Mouse (Mus musculus): ENCODE measurements at regions not wholly inside any gene's neighbourhood (a gene's known extent, or its start where the extent isn't known, plus 50 kb on each side); places are given as distances from the start of the nearest gene placed in this dataset.

- no peak for DNase-seq (ENCODE audit: low read depth in 2 of 2, low spot score in 2 of 2)
These were observed 596.2 kb downstream of the Gm19410 start for GRCm38 (mm10) chr8:36361818-36362217.

- DNase-seq (ENCODE audit: low read depth in 2 of 2, low spot score in 2 of 2) = no peak
These were observed 597.7 kb downstream of the Gm19410 start for GRCm38 (mm10) chr8:36363291-36363690.

DNA sequence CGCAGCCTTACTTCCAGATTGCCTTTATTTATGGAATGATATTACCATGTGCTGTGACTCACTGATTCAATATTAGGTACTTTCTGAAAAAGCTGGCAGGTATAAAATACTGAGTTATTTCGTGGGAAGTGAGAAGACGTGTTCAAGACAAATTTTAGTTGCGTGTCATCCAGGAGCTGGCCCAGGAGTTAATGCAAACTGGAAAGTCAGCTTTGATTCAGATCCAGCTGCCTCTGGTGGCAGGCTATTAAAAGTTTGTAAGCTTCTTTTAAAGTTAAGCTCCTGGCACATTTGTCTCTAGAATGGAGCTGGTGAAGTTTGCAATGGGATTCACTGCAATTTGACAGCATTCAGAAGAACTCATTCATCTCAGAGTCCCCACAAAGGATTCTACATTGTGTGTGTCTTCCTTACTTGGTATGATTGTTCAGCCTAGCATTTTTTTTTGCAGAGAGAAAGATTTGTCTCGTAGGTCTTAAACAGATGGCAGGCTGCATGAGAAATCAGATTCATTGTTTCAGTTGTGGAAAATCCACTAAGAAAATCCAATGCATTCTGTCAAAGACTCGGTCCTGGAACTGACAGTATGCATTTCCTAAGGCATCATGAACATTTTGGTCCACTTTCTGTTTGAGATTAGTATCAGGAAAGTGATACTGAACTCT, 599.1 kb downstream of the Gm19410 start:
- no peak for DNase-seq (ENCODE audit: low read depth in 2 of 2, low spot score in 2 of 2)

- DNase-seq (ENCODE audit: low read depth in 2 of 2, low spot score in 2 of 2) = no peak
These were observed 600.4 kb downstream of the Gm19410 start for GRCm38 (mm10) chr8:36365945-36366344.

DNA sequence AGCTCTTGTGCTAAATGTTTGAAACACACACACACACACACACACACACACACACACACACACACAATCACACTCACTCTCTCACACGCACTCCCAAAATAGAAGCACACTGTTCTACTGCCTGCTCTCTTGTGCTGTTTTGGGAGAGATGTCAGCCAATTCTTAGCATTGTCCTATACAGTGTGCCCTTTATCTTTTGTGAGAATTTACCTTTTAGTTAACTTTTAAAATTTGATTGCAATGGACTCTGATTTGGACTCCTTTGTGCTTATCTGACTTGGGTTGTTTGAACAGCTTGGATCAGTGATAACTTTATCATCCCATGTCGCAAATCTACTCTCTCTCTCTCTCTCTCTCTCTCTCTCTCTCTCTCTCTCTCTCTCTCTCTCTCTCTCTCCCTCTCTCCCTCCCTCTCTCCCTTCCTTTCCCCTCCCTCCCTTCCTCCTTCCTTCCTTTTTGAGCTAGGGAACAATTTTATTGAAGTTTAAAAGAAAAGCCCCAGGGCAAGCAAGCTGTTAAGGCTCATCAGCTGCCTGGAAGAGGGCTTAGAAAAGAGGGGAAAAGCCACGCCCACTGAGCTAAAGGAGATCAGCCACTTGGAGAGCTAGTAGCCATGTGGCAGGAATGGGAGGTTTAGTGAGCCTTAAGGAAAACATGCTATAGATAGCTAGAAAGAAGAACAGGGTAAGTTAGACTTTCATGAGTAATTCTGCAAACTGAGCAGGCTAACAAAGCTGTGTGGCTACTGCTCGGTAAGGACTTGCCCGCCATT, 611.2 kb downstream of the Gm19410 start:
- no peak for DNase-seq (ENCODE audit: low read depth in 2 of 2, low spot score in 2 of 2)

DNA sequence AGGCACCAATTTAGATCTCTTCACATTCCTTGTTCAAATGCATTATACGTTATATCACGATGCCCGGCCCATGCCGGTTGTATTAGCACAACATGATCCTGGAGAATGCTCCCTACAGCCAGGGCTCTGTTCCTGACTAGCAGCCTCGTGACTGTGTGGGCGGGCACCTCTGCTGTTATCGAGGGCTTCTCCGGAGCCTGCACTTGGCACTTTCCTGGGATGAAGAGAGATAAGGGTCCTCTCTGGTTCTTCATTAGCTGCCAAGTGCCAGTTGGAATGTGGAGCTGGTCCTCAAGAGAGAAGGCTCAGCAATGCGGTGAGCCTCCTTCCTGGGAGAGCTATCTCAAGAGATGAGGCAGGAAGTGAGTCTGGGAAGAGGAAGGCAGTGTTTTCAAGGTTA, 598.9 kb upstream of the AI429214 start:
- DNase-seq (ENCODE audit: low read depth in 2 of 2, low spot score in 2 of 2) = no peak

GRCm38 (mm10) chr8:36396493-36396892, 596.9 kb upstream of the AI429214 start:
- no peak for DNase-seq (ENCODE audit: low read depth in 2 of 2, low spot score in 2 of 2)

GRCm38 (mm10) chr8:36406706-36407105, 586.7 kb upstream of the AI429214 start:
- no peak for DNase-seq (ENCODE audit: low read depth in 2 of 2, low spot score in 2 of 2)
